Mouse (Mus musculus) spleen, adult 2 months (tissue): ENCODE measurements at regions not wholly inside any gene's neighbourhood (a gene's known extent, or its start where the extent isn't known, plus 50 kb on each side); places are given as distances from the start of the nearest gene placed in this dataset.

ENCODE experiments used
- CTCF ChIP-seq: fragments of 200-500 bp; IDR thresholded peaks from 2 replicates; pipeline ENCODE4 v1.5.1; 2011; ENCODE audit warnings: mild to moderate bottlenecking, inconsistent platforms; ENCODE audit not compliant: insufficient read depth, insufficient read length, insufficient replicate concordance; ENCODE audit errors: extremely low read depth
- POLR2A ChIP-seq: fragments of 200-500 bp; IDR thresholded peaks from 2 replicates; pipeline ENCODE4 v1.6.1; 2011; ENCODE audit warnings: low read depth, low read length, inconsistent platforms

GRCm38 (mm10) chr2:28301313-28301712, 108.5 kb downstream of the Olfm1 start:
- TF ChIP-seq CTCF (no peak), POLR2A (no peak)
